Mouse (Mus musculus) limb, embryonic 12.5 days (tissue): ENCODE data around the gene Bag3. TPM values are rescaled to one million over a fixed set of nuclear protein-coding genes. Genes with fewer than 3 reads are reported as not detected.
A peak's percentile ranks its signal among the peaks of the same experiment; 100 is the strongest.

Source experiments
- ATAC-seq: fragments of 200-750 bp; cut with Nextera tagmentation; 2 replicates; pipeline ENCODE4 v1.8.0; 2017; ENCODE audit warnings: low read depth, moderate TSS enrichment; ENCODE audit not compliant: insufficient number of reproducible peaks, insufficient read depth, low FRiP score, low TSS enrichment
- H3K27ac ChIP-seq: fragments of 300-500 bp; sonication (generic); 2 replicates; pipeline ENCODE4 v1.5.1; 2016; ENCODE audit warnings: mild to moderate bottlenecking, moderate library complexity
- H3K27me3 ChIP-seq: fragments of 300-500 bp; sonication (generic); 2 replicates; pipeline ENCODE4 v1.6.1; 2016; ENCODE audit warnings: mild to moderate bottlenecking, moderate library complexity
- H3K36me3 ChIP-seq: fragments of 300-500 bp; sonication (generic); 2 replicates; pipeline ENCODE4 v1.6.1; 2016; ENCODE audit warnings: mild to moderate bottlenecking, moderate library complexity
- H3K4me1 ChIP-seq: fragments of 300-500 bp; sonication (generic); replicated peaks from 2 replicates; pipeline ENCODE4 v1.6.1; 2016
- H3K4me2 ChIP-seq: fragments of 300-500 bp; sonication (generic); 2 replicates; pipeline ENCODE4 v1.6.1; 2016; ENCODE audit warnings: mild to moderate bottlenecking, moderate library complexity
- H3K4me3 ChIP-seq: fragments of 300-500 bp; sonication (generic); replicated peaks from 2 replicates; pipeline ENCODE4 v1.5.1; 2016; ENCODE audit warnings: mild to moderate bottlenecking
- H3K9ac ChIP-seq: fragments of 300-500 bp; sonication (generic); replicated peaks from 2 replicates; pipeline ENCODE4 v1.6.1; 2016; ENCODE audit warnings: mild to moderate bottlenecking, moderate library complexity
- H3K9me3 ChIP-seq: fragments of 300-500 bp; sonication (generic); 2 replicates; pipeline ENCODE4 v1.6.1; 2016; ENCODE audit warnings: mild to moderate bottlenecking, moderate library complexity
- WGBS: fragments of 180-500 bp; shearing (Covaris S2); methylation state at CpG from one replicate; pipeline ENCODE4 v1.1.7; 2016; 5-methylcytosine and 5-hydroxymethylcytosine counted together
- polyA plus RNA-seq: library from polyadenylated mRNA; unstranded; fragments of >200 nt; fragmentation: Nextera tagmentation; extraction: Ambion mirVana; gene quantifications from 2 replicates; pipeline ENCODE4 v1.2.1, GENCODE M21; 2016

Gene Bag3
- 8.7 and 9.2 TPM in 2 replicates for polyA plus RNA-seq

- no peaks in the 10 kb centered on the region for H3K36me3 ChIP-seq
- WGBS: under 1% methylated on average over 43 of the region's 46 CpGs
- H3K9me3 ChIP-seq: no peaks in the 10 kb centered on the region
- H3K27me3 ChIP-seq: no peaks in the 10 kb centered on the region
- H3K4me1 ChIP-seq: peaks cover 25% of the 10 kb centered on the region
- H3K27ac ChIP-seq: peak within 1 kb of the TSS; percentile 83
- H3K9ac ChIP-seq: peak within 1 kb of the TSS; percentile 79
- peak within 1 kb of the TSS; percentile 70 for H3K4me3 ChIP-seq
- H3K4me2 ChIP-seq: peak within 1 kb of the TSS; percentile 88
- ATAC-seq: peak; percentile 90
Observed at GRCm38 (mm10) chr7:128523349-128523961, at the start of gene Bag3. Gene Bag3 (plus strand): TSS chr7:128523616.

DNA sequence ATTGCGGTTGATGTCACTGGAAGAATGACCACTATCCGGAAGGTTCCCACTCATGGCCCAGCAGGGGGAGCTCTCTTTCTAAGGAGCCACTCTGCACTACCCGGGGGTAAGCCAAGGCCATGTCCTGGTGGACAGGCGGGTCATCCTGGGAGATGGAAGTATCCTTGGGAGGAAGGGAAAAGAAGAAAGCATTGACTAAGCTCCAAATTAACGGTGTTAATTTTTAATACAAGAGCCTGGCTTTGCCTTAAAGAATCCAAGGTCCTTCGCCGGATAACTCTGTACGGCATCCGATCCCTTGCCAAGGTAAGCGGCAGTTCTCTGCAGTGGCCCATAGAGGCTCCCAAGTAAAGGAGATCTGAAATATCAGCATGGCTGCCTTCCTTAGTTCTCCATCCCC lies 49.1 kb upstream of the Bag3 start:
- Histone ChIP-seq H3K4me2 (no peak overlapping the region), H3K4me3 (no peak overlapping the region), H3K9ac (no peak overlapping the region), H3K36me3 (no peaks in the 10 kb centered on the region), H3K27me3 (no peaks in the 10 kb centered on the region), H3K9me3 (no peaks in the 10 kb centered on the region), H3K4me1 (no peaks in the 10 kb centered on the region), H3K27ac (no peak overlapping the region)
- ATAC-seq: no peak
- 37% methylated on average over 10 of the region's 10 CpGs for WGBS

GRCm38 (mm10) chr7:128488986-128489385 lies 34.4 kb upstream of the Bag3 start:
- no peak for ATAC-seq
- Histone ChIP-seq H3K9ac (no peak overlapping the region), H3K4me1 (no peaks in the 10 kb centered on the region), H3K9me3 (peaks cover 28% of the 10 kb centered on the region), H3K27ac (no peak overlapping the region), H3K4me2 (no peak overlapping the region), H3K36me3 (no peaks in the 10 kb centered on the region), H3K4me3 (no peak overlapping the region), H3K27me3 (no peaks in the 10 kb centered on the region)
- WGBS: 92% methylated on average over 3 of the region's 3 CpGs

GRCm38 (mm10) chr7:128494546-128494945 lies 28.9 kb upstream of the Bag3 start:
- H3K27me3 ChIP-seq: no peaks in the 10 kb centered on the region
- H3K36me3 ChIP-seq: no peaks in the 10 kb centered on the region
- 88% methylated on average over 5 of the region's 5 CpGs for WGBS
- H3K9ac ChIP-seq: no peak overlapping the region
- H3K4me3 ChIP-seq: no peak overlapping the region
- no peak overlapping the region for H3K27ac ChIP-seq
- H3K4me2 ChIP-seq: no peak overlapping the region
- ATAC-seq: no peak
- H3K4me1 ChIP-seq: no peaks in the 10 kb centered on the region
- no peaks in the 10 kb centered on the region for H3K9me3 ChIP-seq

DNA sequence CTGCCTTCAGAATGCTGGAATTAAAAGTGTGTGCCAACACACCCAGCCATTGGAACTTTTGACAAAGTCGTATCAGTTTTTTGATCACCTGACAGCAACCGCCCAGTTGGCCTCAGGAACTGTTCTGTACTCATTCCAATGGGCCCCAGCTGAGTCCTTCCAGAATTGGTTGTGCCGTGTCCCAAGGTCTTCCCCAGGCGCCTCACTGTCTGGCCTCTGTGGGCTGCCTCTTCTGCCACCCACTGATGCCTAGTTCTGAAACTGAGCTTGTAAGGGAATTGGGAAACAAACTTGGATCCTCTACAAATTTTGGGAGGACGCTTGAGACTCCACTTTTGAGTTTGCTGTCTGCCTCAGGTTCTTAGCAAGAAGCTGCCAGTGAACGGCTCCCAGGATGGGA lies 23.6 kb upstream of the Bag3 start:
- 77% methylated on average over 6 of the region's 6 CpGs for whole genome bisulfite sequencing
- no peak for ATAC-seq
- Histone ChIP-seq H3K4me2 (no peak overlapping the region), H3K4me1 (no peaks in the 10 kb centered on the region), H3K36me3 (no peaks in the 10 kb centered on the region), H3K27ac (no peak overlapping the region), H3K4me3 (no peak overlapping the region), H3K9me3 (no peaks in the 10 kb centered on the region), H3K9ac (no peak overlapping the region), H3K27me3 (no peaks in the 10 kb centered on the region)

DNA sequence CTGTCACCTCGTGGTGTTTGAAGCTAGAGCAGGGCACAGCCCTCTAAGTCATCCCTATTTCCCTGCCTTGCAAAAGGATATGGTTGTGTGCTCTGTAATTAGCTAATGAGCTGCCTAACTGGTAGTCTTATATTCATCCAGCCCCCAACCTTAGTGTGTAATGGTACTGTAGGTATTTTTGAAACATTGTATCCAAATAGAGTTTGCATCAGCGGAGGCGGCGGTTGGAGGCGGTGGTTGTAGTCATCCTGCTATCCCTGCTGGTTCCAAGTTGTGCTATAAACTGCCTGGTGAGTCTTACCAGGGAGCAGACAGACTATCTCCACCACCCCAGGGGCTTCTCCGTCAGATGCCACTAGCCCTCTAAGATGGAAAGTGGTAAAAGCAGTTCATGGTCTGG lies 19.3 kb upstream of the Bag3 start:
- no peak for ATAC-seq

DNA sequence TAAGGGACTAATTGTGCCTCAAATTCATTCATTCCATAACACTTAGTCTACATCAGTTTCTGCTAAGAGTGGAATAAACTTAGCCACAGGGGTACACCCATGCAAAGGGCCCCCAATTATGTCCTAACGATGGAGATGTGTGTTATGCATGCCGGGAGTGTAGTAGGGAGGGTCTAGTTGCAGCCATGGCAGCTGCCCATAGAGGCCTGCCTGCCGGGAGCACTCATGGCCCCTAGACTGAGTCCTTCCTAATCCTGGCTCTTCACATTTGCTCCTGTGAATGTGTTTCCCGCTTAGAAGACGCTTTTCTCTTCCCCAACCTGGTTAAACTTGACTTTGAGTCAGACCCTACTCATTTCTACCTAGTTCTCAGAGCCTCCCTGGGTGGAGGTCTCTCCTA lies 11.5 kb upstream of the Bag3 start:
- no peak overlapping the region for H3K27ac ChIP-seq
- H3K4me1 ChIP-seq: peaks cover 26% of the 10 kb centered on the region
- no peak overlapping the region for H3K9ac ChIP-seq
- no peak overlapping the region for H3K4me2 ChIP-seq
- no peak for ATAC-seq
- 85% methylated on average over 5 of the region's 5 CpGs for WGBS
- no peak overlapping the region for H3K4me3 ChIP-seq
- H3K9me3 ChIP-seq: no peaks in the 10 kb centered on the region
- no peaks in the 10 kb centered on the region for H3K36me3 ChIP-seq
- H3K27me3 ChIP-seq: no peaks in the 10 kb centered on the region

More for the DNA sequence above, 19.3 kb upstream of the Bag3 start:
- no peak overlapping the region for H3K4me3 ChIP-seq
- no peaks in the 10 kb centered on the region for H3K9me3 ChIP-seq
- WGBS: 86% methylated on average over 6 of the region's 6 CpGs
- H3K36me3 ChIP-seq: no peaks in the 10 kb centered on the region
- H3K27ac ChIP-seq: no peak overlapping the region
- no peak overlapping the region for H3K9ac ChIP-seq
- H3K4me1 ChIP-seq: peaks cover 27% of the 10 kb centered on the region
- H3K4me2 ChIP-seq: no peak overlapping the region
- H3K27me3 ChIP-seq: no peaks in the 10 kb centered on the region

GRCm38 (mm10) chr7:128513512-128513911 lies 9.9 kb upstream of the Bag3 start:
- no peak for ATAC-seq
- WGBS: 35% methylated on average over 7 of the region's 7 CpGs
- H3K9me3 ChIP-seq: no peaks in the 10 kb centered on the region
- peaks cover 14% of the 10 kb centered on the region for H3K4me1 ChIP-seq
- H3K4me2 ChIP-seq: peak overlapping the region; percentile 26
- H3K27ac ChIP-seq: 0 out of 2 replicates have a peak overlapping the region, but pooled peaks have one; percentile 41
- H3K9ac ChIP-seq: no peak overlapping the region
- H3K4me3 ChIP-seq: no peak overlapping the region
- H3K36me3 ChIP-seq: no peaks in the 10 kb centered on the region
- H3K27me3 ChIP-seq: no peaks in the 10 kb centered on the region

GRCm38 (mm10) chr7:128514341-128514740 lies 9.1 kb upstream of the Bag3 start:
- Histone ChIP-seq H3K27me3 (no peaks in the 10 kb centered on the region), H3K4me1 (peaks cover 13% of the 10 kb centered on the region), H3K36me3 (no peaks in the 10 kb centered on the region), H3K4me3 (no peak overlapping the region), H3K4me2 (no peak overlapping the region), H3K27ac (no peak overlapping the region), H3K9ac (no peak overlapping the region), H3K9me3 (no peaks in the 10 kb centered on the region)
- WGBS: 54% methylated on average over 4 of the region's 4 CpGs
- no peak for ATAC-seq

GRCm38 (mm10) chr7:128516346-128516745 lies 7.1 kb upstream of the Bag3 start:
- no peak overlapping the region for H3K4me2 ChIP-seq
- no peak overlapping the region for H3K4me3 ChIP-seq
- peaks cover 19% of the 10 kb centered on the region for H3K4me1 ChIP-seq
- whole genome bisulfite sequencing: 60% methylated on average over 4 of the region's 4 CpGs
- H3K27ac ChIP-seq: no peak overlapping the region
- ATAC-seq: no peak
- no peaks in the 10 kb centered on the region for H3K36me3 ChIP-seq
- H3K9me3 ChIP-seq: no peaks in the 10 kb centered on the region
- H3K27me3 ChIP-seq: no peaks in the 10 kb centered on the region
- H3K9ac ChIP-seq: no peak overlapping the region

- ATAC-seq: no peak
- H3K27ac ChIP-seq: peak overlapping the region; percentile 54; the same call in 1 of the 2 replicates
- H3K4me1 ChIP-seq: peaks cover 20% of the 10 kb centered on the region
- no peaks in the 10 kb centered on the region for H3K36me3 ChIP-seq
- H3K27me3 ChIP-seq: no peaks in the 10 kb centered on the region
- H3K9ac ChIP-seq: no peak overlapping the region
- no peaks in the 10 kb centered on the region for H3K9me3 ChIP-seq
- no peak overlapping the region for H3K4me3 ChIP-seq
- WGBS: 28% methylated on average over 16 of the region's 16 CpGs
- H3K4me2 ChIP-seq: peak overlapping the region; percentile 35
Observed at GRCm38 (mm10) chr7:128519316-128520050, 3.9 kb upstream of the Bag3 start.
